Mouse (Mus musculus): ENCODE measurements around the gene Spcs2. TPM values are rescaled to one million over a fixed set of nuclear protein-coding genes. Genes with fewer than 3 reads are reported as not detected.

Spcs2 gene
- polyA plus RNA-seq, 1 experiment: 111 TPM

DNA sequence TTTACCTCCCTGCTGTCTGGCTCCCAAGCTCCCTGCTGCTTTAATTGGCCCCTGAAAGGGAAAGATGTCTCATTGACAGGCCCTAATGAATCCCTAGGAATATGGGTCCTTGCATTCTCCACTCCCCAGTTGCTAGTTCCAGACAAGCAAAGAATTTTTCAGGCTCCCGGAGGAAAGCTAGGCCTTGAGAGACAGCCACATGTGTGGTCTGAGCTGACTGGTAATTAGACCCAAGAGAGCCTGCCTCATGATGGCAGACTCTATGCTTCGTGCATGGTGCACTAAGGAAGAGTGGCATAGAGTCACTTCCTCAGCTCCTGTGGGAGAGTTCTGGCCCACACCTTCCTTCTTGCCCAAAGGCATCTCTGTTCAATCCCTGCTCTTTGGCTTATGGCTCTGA lies 75.3 kb downstream of the Spcs2 start:
- H3K4me3 ChIP-seq: no peak overlapping the region
- H3ac ChIP-seq (ENCODE audit: control insufficient read depth, insufficient read length): no peak overlapping the region
- peaks cover 5% of the 10 kb centered on the region for H3K27me3 ChIP-seq (ENCODE audit: control insufficient read depth, insufficient read depth, insufficient read length)
- no peaks in the 10 kb centered on the region for H3K79me2 ChIP-seq (ENCODE audit: control insufficient read depth, insufficient read depth)
- TF ChIP-seq POLR2A (IDR thresholded peaks at IDR 0.05; ENCODE audit: insufficient read length, low read depth) (no peak), E2F4 (IDR thresholded peaks at IDR 0.05; ENCODE audit: insufficient read depth) (no peak), TCF3 (IDR thresholded peaks at IDR 0.05; ENCODE audit: insufficient read length, low read depth) (no peak), MAX (IDR thresholded peaks at IDR 0.05; ENCODE audit: low read depth) (no peak), MYOG (IDR thresholded peaks at IDR 0.05; ENCODE audit: control insufficient read depth in 1 of 3, insufficient read depth in 1 of 3, insufficient read length in 2 of 3, low read depth in 2 of 3) (no peak), SRF (IDR thresholded peaks at IDR 0.05; ENCODE audit: control insufficient read depth, insufficient read length, low read depth) (no peak), TCF12 (IDR thresholded peaks at IDR 0.05; ENCODE audit: insufficient read depth, poor library complexity, severe bottlenecking) (no peak), USF1 (IDR thresholded peaks at IDR 0.05; ENCODE audit: low read depth) (no peak), REST (IDR thresholded peaks at IDR 0.05; ENCODE audit: insufficient read depth, insufficient read length) (no peak), POLR2AphosphoS2 (IDR thresholded peaks at IDR 0.05; ENCODE audit: insufficient read length, low read depth) (no peak), CEBPB (IDR thresholded peaks at IDR 0.05; ENCODE audit: insufficient read depth, poor library complexity, severe bottlenecking) (no peak), MYOD1 (IDR thresholded peaks at IDR 0.05; ENCODE audit: control insufficient read depth in 1 of 3, insufficient read length in 2 of 3, low read depth in 2 of 3) (no peak)
- H3K4me2 ChIP-seq (ENCODE audit: low read depth): no peak overlapping the region
- H3K36me3 ChIP-seq (ENCODE audit: control insufficient read depth, insufficient read depth): no peaks in the 10 kb centered on the region

Other genes with a start within 250 kb of the Spcs2 start
- gene Tpbgl, start 236.4 kb downstream of the Spcs2 start, polyA plus RNA-seq (2012; fragmentation: generic; extraction: Trizol): not detected
- gene Slco2b1, start 152.1 kb downstream of the Spcs2 start, polyA plus RNA-seq (2012; fragmentation: generic; extraction: Trizol): 0.01 TPM
- not detected for gene Olfr520, start 133.2 kb downstream of the Spcs2 start, polyA plus RNA-seq (2012; fragmentation: generic; extraction: Trizol)
- gene Olfr521, start 100.0 kb downstream of the Spcs2 start, polyA plus RNA-seq (2012; fragmentation: generic; extraction: Trizol): not detected
- gene Neu3, start 35.0 kb downstream of the Spcs2 start, polyA plus RNA-seq (2012; fragmentation: generic; extraction: Trizol): 0.88 TPM
- gene Xrra1, start 4.3 kb downstream of the Spcs2 start, polyA plus RNA-seq (2012; fragmentation: generic; extraction: Trizol): 0.31 TPM
- 3.0 TPM for gene Rnf169, start 117.0 kb upstream of the Spcs2 start, polyA plus RNA-seq (2012; fragmentation: generic; extraction: Trizol)
- not detected for gene Chrdl2, start 142.7 kb upstream of the Spcs2 start, polyA plus RNA-seq (2012; fragmentation: generic; extraction: Trizol)

Data from myocyte (in vitro differentiated cells).